Mouse (Mus musculus) retina, postnatal 7 days (tissue): ENCODE data around the gene Rhob.

Source experiments
- DNase-seq: peaks from one replicate; pipeline ENCODE4 v3.0.0-alpha.2; 2012; ENCODE audit warnings: low read depth, low spot score

The Rhob gene

GRCm38 (mm10) chr12:8450028-8450427, 49.8 kb downstream of the Rhob start:
- no peak for DNase-seq
